Comparison of ENCODE assay signal across 9 mouse cellular contexts in genomic region chr5:103209486-103209885, GRCm38 (mm10). TPM values are rescaled to one million over a fixed set of nuclear protein-coding genes. Genes with fewer than 3 reads are reported as not detected.
DNase-seq lines count a peak whose midpoint lies in the region; ATAC-seq and TF ChIP-seq lines count a peak whose summit lies in the region.
"Had no signal": no experiment of that assay in that cellular context is flagged by ENCODE, and none has a peak within 500 bp of the region (broad histone marks: within the 10 kb centered on the region; RNA-seq: fewer than 3 reads in every experiment).

No protein-coding gene starts in this region.

- H3K4me1 ChIP-seq in heart, embryonic 14.5 days (ENCODE audit: control insufficient read depth in 2 of 2, insufficient read depth in 2 of 2, low read length in 2 of 2), result peaks cover 0 to 3% of the 10 kb centered on the region in 2 experiments; a peak in 2 of 4 replicates
- peaks cover 27% of the 10 kb centered on the region for H3K4me1 ChIP-seq in forebrain, embryonic 10.5 days
- H3K4me1 ChIP-seq: stomach, embryonic 15.5 days had no signal

- TF ChIP-seq CTCF in brain, embryonic 14.5 days (IDR thresholded peaks at IDR 0.05; ENCODE audit: borderline replicate concordance, extremely low read depth, insufficient read depth, insufficient read length), result no peak

- H3K27me3 ChIP-seq in heart, embryonic 14.5 days (ENCODE audit: control insufficient read depth, insufficient read depth, low read length), result no peaks in the 10 kb centered on the region
- peaks cover 6% of the 10 kb centered on the region; the same call in 1 of the 2 replicates for H3K27me3 ChIP-seq in forebrain, embryonic 10.5 days (ENCODE audit: poor library complexity, severe bottlenecking)
- H3K27me3 ChIP-seq: stomach, embryonic 15.5 days had no signal

- no peak overlapping the region for H3K27ac ChIP-seq in heart, embryonic 14.5 days (replicated peaks in 1 of 2; ENCODE audit: control insufficient read depth in 1 of 2, insufficient read depth in 1 of 2, low read depth in 2 of 2, low read length in 2 of 2)
- no peak overlapping the region for H3K27ac ChIP-seq in forebrain, embryonic 10.5 days
- H3K27ac ChIP-seq: stomach, embryonic 15.5 days had no signal

- DNase-seq in heart, postnatal 4 days, result no peak
- peak; percentile 53 for DNase-seq in brain, embryonic 14.5 days (ENCODE audit: low read depth)
- DNase-seq in forebrain, embryonic 10.5 days (ENCODE audit: extremely low spot score, low spot score), result no peak
- peak; percentile 37 to 42 for DNase-seq in layer of hippocampus, postnatal 36 days
- no peak for DNase-seq in thymus, postnatal 14 days
- no peak for DNase-seq in gastrocnemius, postnatal 10 days
- no peak for DNase-seq in adrenal gland, adult 8-10 months

- H3K4me2 ChIP-seq in heart, embryonic 14.5 days (ENCODE audit: low read length), result peak overlapping the region; percentile 34; the same call in 1 of the 2 replicates
- H3K4me2 ChIP-seq: stomach, embryonic 15.5 days had no signal

- ATAC-seq in heart, embryonic 14.5 days (ENCODE audit: insufficient number of reproducible peaks, insufficient read depth, low FRiP score, low read depth), result no peak

- no peak for TF ChIP-seq POLR2A in brain, embryonic 14.5 days (IDR thresholded peaks at IDR 0.05; ENCODE audit: borderline replicate concordance, extremely low read depth, insufficient read depth, insufficient read length, poor library complexity, severe bottlenecking)

- WGBS in heart, embryonic 14.5 days, result 56% methylated on average over 6 of the region's 6 CpGs
- WGBS in forebrain, embryonic 10.5 days, result 75% methylated on average over 6 of the region's 6 CpGs

- no peak overlapping the region for H3K9ac ChIP-seq in heart, embryonic 14.5 days (ENCODE audit: low read length)
- H3K9ac ChIP-seq: stomach, embryonic 15.5 days had no signal

- H3K4me3 ChIP-seq in heart, embryonic 14.5 days (ENCODE audit: control insufficient read depth in 1 of 2, insufficient read depth in 1 of 2, low read depth in 1 of 2, low read length in 2 of 2), result no peak overlapping the region
- peak overlapping the region; percentile 8; the same call in 1 of the 2 replicates for H3K4me3 ChIP-seq in forebrain, embryonic 10.5 days
- H3K4me3 ChIP-seq: stomach, embryonic 15.5 days had no signal

- H3K9me3 ChIP-seq in heart, embryonic 14.5 days (ENCODE audit: control insufficient read depth, low read length), result no peaks in the 10 kb centered on the region
- 0 out of 2 replicates have a peak, but pooled peaks cover under 1% of the 10 kb centered on the region for H3K9me3 ChIP-seq in forebrain, embryonic 10.5 days
- H3K9me3 ChIP-seq: stomach, embryonic 15.5 days had no signal

- H3K36me3 ChIP-seq in heart, embryonic 14.5 days (ENCODE audit: control insufficient read depth, insufficient read depth, low read length), result no peaks in the 10 kb centered on the region
- H3K36me3 ChIP-seq in forebrain, embryonic 10.5 days (replicated peaks), result no peaks in the 10 kb centered on the region
- H3K36me3 ChIP-seq: stomach, embryonic 15.5 days had no signal

RNA-seq across cellular contexts. Expression of gene Mapk10, which starts 1.6 kb away (rescaled TPM):
- polyA plus RNA-seq in heart, embryonic 14.5 days (2014; fragmentation: Nextera tagmentation; extraction: Ambion mirVana), result 2.0 and 4.1 TPM in 2 replicates
- 10 to 100 TPM; 28.0 to 28.9 TPM for total RNA-seq in heart, postnatal 4 days (2021)
- 37.3 and 65.9 TPM in 2 replicates for polyA plus RNA-seq in brain, embryonic 14.5 days (2012; rRNA removed)
- 7.7 TPM in 2 replicates for polyA plus RNA-seq in forebrain, embryonic 10.5 days (2016; fragmentation: Nextera tagmentation; extraction: Ambion mirVana)
- 100 to 1,000 TPM; 417 to 454 TPM for total RNA-seq in layer of hippocampus, postnatal 36 days (2021)
- 1 to 10 TPM in 1 of 2 experiments, under 1 TPM in 1; 0.52 to 1.1 TPM for total RNA-seq in gastrocnemius, postnatal 10 days (2021)
- total RNA-seq in adrenal gland, adult 8-10 months (2022), result 10 to 100 TPM in 3 of 4 experiments, 1 to 10 TPM in 1; 7.6 to 15.2 (median 11.3) TPM

Comparison
In these comparisons a context has a peak if more than half of its experiments do, and no peak if none do; other contexts are left out.
1. DNase-seq: peak in brain, embryonic 14.5 days (single experiment) and layer of hippocampus, postnatal 36 days (2 of 2); none in heart, postnatal 4 days (single experiment), forebrain, embryonic 10.5 days (single experiment), thymus, postnatal 14 days (single experiment), gastrocnemius, postnatal 10 days (single experiment) and adrenal gland, adult 8-10 months (single experiment).
2. RNA of gene Mapk10, which starts 1.6 kb away (total RNA-seq): 417 to 454 TPM in layer of hippocampus, postnatal 36 days; 28.0 to 28.9 TPM in heart, postnatal 4 days, 7.6 to 15.2 TPM in adrenal gland, adult 8-10 months and 0.52 to 1.1 TPM in gastrocnemius, postnatal 10 days; every median in the first group is over 10 times any median in the second.